Mouse (Mus musculus) ES-CJ7 (cell line): ENCODE results near the gene Sox12.

Experiments
- DNase-seq: peaks from one replicate; pipeline ENCODE4 v3.0.0; 2011; ENCODE audit warnings: low read depth, low spot score

The Sox12 gene

DNA sequence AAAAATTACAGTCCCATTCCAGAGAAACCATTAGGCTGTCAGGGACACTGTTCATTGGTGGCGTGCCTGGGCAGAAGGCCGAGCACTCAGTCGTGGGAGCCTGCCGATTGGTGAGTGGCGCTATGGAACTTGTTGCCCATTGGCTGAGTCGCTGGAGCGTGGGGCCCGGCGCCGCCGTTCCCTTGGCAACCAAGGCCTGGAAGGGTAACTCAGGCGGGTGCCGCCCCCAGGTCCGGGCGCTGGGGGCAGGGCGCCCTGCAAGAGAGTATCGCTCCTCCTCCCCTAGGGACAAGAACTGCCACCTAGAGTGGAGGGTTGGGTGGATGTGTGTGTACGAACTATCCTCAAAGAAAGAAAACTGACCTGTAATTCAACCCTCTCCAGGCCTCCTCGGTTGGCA lies 8.3 kb upstream of the Sox12 start:
- DNase-seq, result peak; percentile 97

- DNase-seq, result no peak
Measured at GRCm38 (mm10) chr2:152399122-152399542, 1.3 kb upstream of the Sox12 start.

GRCm38 (mm10) chr2:152398691-152399090 lies 828 bp upstream of the Sox12 start:
- DNase-seq, result peak; percentile 97

DNA sequence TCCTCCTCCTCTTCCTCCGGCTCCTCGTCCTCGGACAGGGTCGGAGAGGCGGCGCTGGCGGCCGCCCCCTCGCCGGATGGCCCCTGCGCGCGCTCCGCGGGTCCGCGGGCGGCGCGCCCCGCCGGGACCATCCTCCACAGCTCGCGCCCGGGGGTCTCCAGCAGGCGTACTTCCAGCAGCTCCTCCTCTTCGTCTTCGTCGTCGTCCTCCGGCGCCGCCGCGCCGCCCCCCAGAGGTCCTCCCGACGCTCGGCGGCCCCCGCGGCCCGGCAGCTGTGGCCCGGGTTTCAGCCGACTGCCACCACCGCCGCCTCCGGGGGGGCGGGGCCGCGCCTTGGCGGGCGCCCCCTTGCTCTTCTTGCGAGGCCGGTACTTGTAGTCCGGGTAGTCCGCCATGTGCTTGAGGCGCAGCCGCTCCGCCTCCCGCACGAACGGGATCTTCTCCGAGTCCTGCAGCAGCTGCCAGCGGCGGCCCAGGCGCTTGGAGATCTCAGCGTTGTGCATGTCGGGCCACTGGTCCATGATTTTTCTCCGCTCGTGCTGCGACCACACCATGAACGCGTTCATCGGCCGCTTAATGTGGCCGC lies 766 bp downstream of the Sox12 start:
- peak; percentile 55 for DNase-seq

DNA sequence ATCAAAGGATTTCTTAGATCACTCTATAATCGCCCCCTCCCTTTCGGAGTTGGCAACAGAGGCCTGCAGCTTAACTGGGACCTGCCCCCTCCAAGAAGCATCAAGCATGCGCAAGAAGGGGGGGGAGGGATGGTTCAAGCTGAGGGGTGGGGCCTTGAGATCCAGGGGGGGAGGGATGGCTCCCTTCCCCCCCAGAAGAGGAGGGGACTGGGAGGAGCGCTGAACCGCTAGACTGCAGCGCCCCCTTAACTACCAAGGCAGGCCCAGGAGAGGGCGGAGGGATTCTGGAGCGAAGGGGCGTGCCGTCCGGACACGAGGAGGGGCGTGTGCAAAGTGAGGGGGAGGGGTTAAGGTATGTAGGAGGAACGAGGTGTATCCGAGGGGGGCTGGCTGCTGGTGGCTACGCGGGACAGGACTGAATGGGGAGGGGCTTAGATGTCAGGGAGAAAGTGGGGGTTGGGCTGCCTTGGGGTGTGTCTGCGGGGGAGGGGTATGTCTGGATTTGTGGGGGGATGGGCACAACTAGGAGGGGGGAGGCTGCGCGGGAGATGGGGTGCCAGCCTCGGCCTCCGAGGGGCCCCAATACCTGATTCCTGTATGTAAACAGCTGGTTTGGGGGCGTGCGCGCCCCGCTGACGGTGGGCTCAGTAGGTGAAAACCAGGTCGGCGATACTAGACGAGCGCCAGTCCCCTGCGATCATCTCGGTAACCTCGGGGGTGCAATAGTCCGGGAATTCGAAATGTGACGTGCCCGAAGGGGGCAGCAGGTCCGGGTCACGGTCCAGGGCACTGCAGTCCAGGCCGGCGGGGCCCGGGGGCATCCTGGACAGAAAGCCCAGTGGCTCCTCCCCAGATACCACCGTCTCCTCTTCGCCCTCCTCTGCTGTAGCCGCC lies 1.5 kb downstream of the Sox12 start:
- peak; percentile 99 for DNase-seq

- DNase-seq, result no peak
Measured at GRCm38 (mm10) chr2:152395271-152395920, 2.5 kb downstream of the Sox12 start.

GRCm38 (mm10) chr2:152393225-152394017 lies 4.4 kb downstream of the Sox12 start:
- DNase-seq, result peak; percentile 58

DNA sequence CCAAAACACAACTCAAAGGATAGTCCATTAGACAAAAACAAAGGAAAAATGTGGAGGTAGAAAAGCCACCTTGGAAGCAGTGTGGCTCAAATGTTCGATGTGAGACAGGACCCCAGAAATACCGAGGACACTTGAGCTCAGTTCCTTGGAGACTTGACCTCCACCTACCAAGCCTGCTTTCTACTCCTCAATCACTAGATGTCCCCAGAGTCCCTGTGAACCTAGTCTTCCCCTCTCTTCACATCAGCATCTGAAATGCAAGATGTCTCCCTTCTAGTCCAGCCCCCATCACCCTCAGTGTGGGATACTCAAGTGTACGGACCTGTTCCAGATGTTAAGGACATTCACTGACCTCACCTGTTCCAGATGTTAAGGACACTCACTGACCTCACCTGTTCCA lies 5.1 kb downstream of the Sox12 start:
- DNase-seq, result peak; percentile 87

DNA sequence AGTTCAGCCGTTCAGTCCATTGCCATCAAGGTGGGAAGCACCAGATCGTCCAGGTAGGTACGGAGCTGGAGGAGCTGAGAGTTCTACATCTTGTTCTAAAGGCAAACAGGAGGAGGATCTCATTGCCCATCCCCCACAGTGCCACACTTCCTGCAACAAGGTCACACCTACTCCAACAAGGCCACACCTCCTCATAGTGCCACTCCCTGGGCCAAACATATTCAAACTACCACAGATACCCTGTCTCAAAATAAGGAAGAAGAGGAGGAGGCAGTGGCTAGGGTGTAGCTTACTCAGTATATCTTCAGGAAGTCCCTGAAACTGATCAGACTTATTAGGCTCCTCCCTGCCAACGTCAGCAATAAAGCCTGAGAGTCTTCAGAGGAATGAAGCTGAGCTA lies 13.7 kb downstream of the Sox12 start:
- peak; percentile 66 for DNase-seq

DNA sequence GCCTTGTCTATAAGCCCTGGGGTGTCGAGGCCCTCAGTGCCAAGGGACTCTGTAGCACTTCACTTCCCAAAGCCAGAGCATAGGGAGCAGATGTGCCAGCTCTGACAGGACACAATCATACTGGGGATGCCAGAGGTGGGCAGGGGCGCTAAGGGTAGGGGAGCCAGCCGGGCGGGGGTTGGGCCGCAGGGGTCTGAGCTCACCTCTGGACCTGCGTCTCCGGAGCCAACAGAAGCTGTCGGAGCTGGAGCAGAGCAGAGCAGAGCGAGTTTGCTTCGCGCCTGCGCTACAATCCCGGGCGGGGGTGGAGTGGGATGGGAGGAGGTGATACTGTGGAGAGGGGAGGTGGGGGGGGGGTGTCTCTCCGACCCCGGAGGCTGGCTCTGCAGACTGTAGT lies 21.5 kb downstream of the Sox12 start, which contains the start of gene Nrsn2:
TSS of gene Nrsn2 (minus strand) at position 294 of the 397 bp plus-strand sequence.
- DNase-seq, result peak; percentile 59

GRCm38 (mm10) chr2:152375652-152376344 lies 22.1 kb downstream of the Sox12 start:
- DNase-seq, result peak; percentile 98

- no peak for DNase-seq
Measured at GRCm38 (mm10) chr2:152373547-152373946, 24.3 kb downstream of the Sox12 start.

DNA sequence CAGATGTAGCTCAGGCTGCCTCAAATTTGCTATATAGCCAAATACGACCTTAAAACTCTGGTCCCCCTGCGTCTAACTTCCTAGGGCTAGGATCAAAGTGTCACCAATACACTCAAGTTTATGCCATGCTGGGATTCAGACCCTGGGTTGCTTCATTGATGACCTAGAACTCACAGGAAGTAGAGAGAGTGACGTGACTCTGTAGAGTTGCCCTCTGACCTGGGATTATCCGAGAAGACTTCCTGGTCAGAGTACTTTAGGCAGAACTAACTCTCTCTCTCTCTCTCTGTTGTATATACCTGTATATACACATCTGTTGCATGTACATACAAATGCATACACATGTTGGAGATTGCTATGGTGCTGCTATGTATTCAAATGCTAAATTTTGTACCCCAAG lies 25.2 kb downstream of the Sox12 start:
- no peak for DNase-seq

DNA sequence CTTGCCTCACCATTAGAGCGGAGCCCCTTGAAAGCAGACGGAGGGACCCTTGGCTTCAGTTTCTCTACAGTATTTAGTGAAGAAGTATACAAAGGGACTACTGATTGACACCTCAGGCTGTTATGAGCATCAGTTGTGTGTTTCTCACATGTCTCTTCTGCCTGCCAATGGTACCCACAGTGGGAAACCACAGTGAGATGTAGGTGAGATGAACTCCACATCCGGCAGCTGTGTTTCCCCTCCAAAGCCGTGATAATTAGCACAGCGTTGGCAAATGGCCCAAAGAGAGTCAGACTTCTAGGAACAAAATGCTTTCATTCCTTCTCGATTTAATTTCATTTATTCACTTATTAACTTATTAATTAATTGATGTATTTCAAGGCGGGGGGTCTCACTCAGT lies 25.8 kb downstream of the Sox12 start:
- DNase-seq, result no peak

DNA sequence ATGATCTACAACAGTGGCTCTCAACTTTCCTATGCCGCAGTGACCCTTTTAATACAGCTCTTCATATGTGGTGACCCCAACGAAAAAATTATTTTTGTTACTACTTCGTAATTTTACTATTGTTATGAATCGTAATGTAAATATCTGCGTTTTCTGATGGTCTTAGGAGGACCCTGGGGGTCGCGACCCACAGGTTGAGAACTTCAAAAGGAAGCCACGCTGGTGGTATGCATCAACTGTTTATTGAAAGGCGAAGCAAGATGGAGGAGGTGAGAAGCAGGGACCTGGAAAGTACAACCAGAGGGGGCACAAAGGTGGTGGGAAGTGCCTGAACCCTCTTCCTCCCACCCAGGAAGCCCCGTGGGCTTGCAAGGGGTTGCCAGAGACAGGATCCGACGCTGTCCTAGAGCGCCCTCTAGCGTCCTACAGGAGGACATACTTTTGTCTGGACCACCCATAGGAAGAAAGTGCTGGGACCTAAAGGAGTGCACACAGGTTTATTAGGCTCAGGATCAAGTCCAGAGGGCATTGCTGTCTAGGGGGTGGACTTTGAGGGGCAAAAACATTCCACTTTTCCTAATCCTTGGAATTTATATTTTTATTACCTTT lies 29.2 kb downstream of the Sox12 start:
- peak; percentile 93 for DNase-seq

- no peak for DNase-seq
Measured at GRCm38 (mm10) chr2:152367917-152368316, 29.9 kb downstream of the Sox12 start.

- peak; percentile 94 for DNase-seq
Measured at GRCm38 (mm10) chr2:152363245-152364147, 34.4 kb downstream of the Sox12 start.

DNA sequence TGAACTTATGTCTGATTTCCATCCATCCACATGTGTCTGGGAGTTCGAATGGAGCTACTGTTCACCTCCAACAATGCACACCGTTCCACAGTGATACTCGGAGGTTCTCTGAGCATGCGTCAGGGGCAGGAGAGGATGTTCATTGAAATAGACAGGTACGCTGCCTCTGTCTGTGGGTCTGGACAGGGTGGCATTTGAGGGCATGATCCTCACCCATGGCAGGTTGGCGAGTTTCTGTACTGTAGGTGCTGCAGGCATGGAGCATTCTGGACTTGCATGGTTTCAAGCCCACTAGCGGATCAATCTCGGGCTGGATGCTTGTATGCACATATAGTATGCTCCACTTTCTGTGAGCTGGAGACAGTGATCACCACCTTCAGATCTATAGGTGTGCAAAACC lies 36.7 kb downstream of the Sox12 start:
- DNase-seq, result no peak

DNA sequence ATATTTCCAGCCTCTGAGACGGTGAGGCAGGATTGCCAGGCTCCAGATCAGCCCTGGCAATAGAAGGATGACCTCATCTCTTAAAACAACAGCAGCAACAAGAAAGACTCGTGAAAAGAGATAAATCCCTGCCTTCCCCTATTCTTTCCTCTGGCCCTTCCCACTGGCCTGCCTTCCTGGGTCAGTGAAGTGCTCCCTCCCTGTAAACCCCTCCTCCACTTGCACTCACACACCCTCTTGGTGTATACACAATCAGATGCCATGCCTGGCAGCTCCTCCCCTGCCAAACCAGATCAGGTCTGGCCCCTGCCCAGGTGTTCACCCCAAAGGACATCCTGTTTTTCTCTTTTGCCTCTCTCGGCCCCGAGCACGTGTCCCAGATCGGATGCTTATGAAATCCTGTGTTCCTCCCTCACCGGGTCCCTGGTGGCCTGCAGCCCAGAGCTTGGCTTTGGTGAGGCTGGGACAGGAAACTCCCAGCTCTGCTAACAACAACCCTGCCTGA lies 37.5 kb downstream of the Sox12 start:
- DNase-seq, result no peak
